Mouse (Mus musculus) bone marrow, adult 2 months (tissue): ENCODE measurements around the gene Tpi1.
A peak's percentile ranks its signal among the peaks of the same experiment; 100 is the strongest.

Source experiments
- CTCF ChIP-seq: fragments of 200-500 bp; IDR thresholded peaks from 2 replicates; pipeline ENCODE4 v1.5.1; 2011; ENCODE audit warnings: low read length, control low read depth; ENCODE audit not compliant: control insufficient read depth, insufficient read depth
- POLR2A ChIP-seq: fragments of 200-500 bp; IDR thresholded peaks from 2 replicates; pipeline ENCODE4 v1.6.1; 2011; ENCODE audit warnings: low read depth, mild to moderate bottlenecking, control low read depth, low read length, borderline replicate concordance; ENCODE audit not compliant: control insufficient read depth

- TF ChIP-seq CTCF (no peak), POLR2A (peak; percentile 64)
Observed at GRCm38 (mm10) chr6:124829799-124830700, 16.0 kb upstream of the Tpi1 start.
